12 mouse cellular contexts compared by ENCODE assay signal in genomic region chr6:87254756-87255155, GRCm38 (mm10).
DNase-seq lines count a peak whose midpoint lies in the region; ATAC-seq lines count a peak whose summit lies in the region.
"Had no signal": no experiment of that assay in that cellular context is flagged by ENCODE, and none has a peak within 500 bp of the region (broad histone marks: within the 10 kb centered on the region; RNA-seq: fewer than 3 reads in every experiment).

No protein-coding gene starts in this region.

- no peak overlapping the region for H3K27ac ChIP-seq in hindbrain, embryonic 11.5 days (ENCODE audit: low read depth, low read length)
- no peak overlapping the region for H3K27ac ChIP-seq in hindbrain, embryonic 12.5 days
- peak overlapping the region; percentile 43; the same call in 1 of the 2 replicates for H3K27ac ChIP-seq in limb, embryonic 15.5 days
- H3K27ac ChIP-seq: embryonic facial prominence, embryonic 12.5 days had no signal

- no peaks in the 10 kb centered on the region for H3K9me3 ChIP-seq in hindbrain, embryonic 11.5 days (ENCODE audit: control insufficient read depth, low read length)
- H3K9me3 ChIP-seq in hindbrain, embryonic 12.5 days (replicated peaks): no peaks in the 10 kb centered on the region
- no peaks in the 10 kb centered on the region for H3K9me3 ChIP-seq in limb, embryonic 15.5 days
- H3K9me3 ChIP-seq: embryonic facial prominence, embryonic 12.5 days had no signal

- no peaks in the 10 kb centered on the region for H3K4me1 ChIP-seq in hindbrain, embryonic 11.5 days (replicated peaks; ENCODE audit: control insufficient read depth, insufficient read depth, low read length)
- 0 out of 2 replicates have a peak, but pooled peaks cover 7% of the 10 kb centered on the region for H3K4me1 ChIP-seq in hindbrain, embryonic 12.5 days
- H3K4me1 ChIP-seq in limb, embryonic 15.5 days: peaks cover 57% of the 10 kb centered on the region

- no peak overlapping the region for H3K4me2 ChIP-seq in hindbrain, embryonic 11.5 days (replicated peaks; ENCODE audit: low read depth, low read length)
- H3K4me2 ChIP-seq in hindbrain, embryonic 12.5 days (replicated peaks): no peak overlapping the region
- H3K4me2 ChIP-seq in limb, embryonic 15.5 days: no peak overlapping the region
- H3K4me2 ChIP-seq: embryonic facial prominence, embryonic 12.5 days had no signal

- no peaks in the 10 kb centered on the region for H3K27me3 ChIP-seq in hindbrain, embryonic 11.5 days (ENCODE audit: control insufficient read depth, insufficient read depth, low read length)
- H3K27me3 ChIP-seq in hindbrain, embryonic 12.5 days: no peaks in the 10 kb centered on the region
- H3K27me3 ChIP-seq in limb, embryonic 15.5 days: no peaks in the 10 kb centered on the region
- H3K27me3 ChIP-seq: embryonic facial prominence, embryonic 12.5 days had no signal

- no peak overlapping the region for H3K9ac ChIP-seq in hindbrain, embryonic 11.5 days (ENCODE audit: low read depth, low read length)
- no peak overlapping the region for H3K9ac ChIP-seq in hindbrain, embryonic 12.5 days
- H3K9ac ChIP-seq in limb, embryonic 15.5 days: no peak overlapping the region
- H3K9ac ChIP-seq: embryonic facial prominence, embryonic 12.5 days had no signal

- WGBS in hindbrain, embryonic 11.5 days: 27% methylated on average over 7 of the region's 7 CpGs
- WGBS in hindbrain, embryonic 12.5 days: 26% methylated on average over 7 of the region's 7 CpGs
- WGBS in limb, embryonic 15.5 days: 33% methylated on average over 7 of the region's 7 CpGs

- no peak for ATAC-seq in hindbrain, embryonic 11.5 days (ENCODE audit: low FRiP score)
- ATAC-seq in hindbrain, embryonic 12.5 days (ENCODE audit: low FRiP score): no peak
- ATAC-seq in limb, embryonic 15.5 days (ENCODE audit: insufficient number of reproducible peaks, low FRiP score, low TSS enrichment, low read depth): no peak
- ATAC-seq: hindbrain, embryonic 16.5 days had no signal

- H3K4me3 ChIP-seq in hindbrain, embryonic 11.5 days (ENCODE audit: low read depth, low read length): no peak overlapping the region
- H3K4me3 ChIP-seq in hindbrain, embryonic 12.5 days: no peak overlapping the region
- no peak overlapping the region for H3K4me3 ChIP-seq in limb, embryonic 15.5 days
- H3K4me3 ChIP-seq: embryonic facial prominence, embryonic 12.5 days; myocyte had no signal

- no peaks in the 10 kb centered on the region for H3K36me3 ChIP-seq in hindbrain, embryonic 11.5 days (ENCODE audit: control insufficient read depth, insufficient read depth, low read length)
- H3K36me3 ChIP-seq in hindbrain, embryonic 12.5 days: 0 out of 2 replicates have a peak, but pooled peaks cover 5% of the 10 kb centered on the region
- H3K36me3 ChIP-seq in limb, embryonic 15.5 days: peaks cover 13% of the 10 kb centered on the region

- DNase-seq in hindbrain, embryonic 11.5 days (ENCODE audit: low spot score): peak; percentile 27
- DNase-seq in 416B (ENCODE audit: low read depth) (peak; percentile 27), MN1 (ENCODE audit: low spot score) (peak; percentile 63)
- DNase-seq in cerebellum, postnatal 10 days: no peak
- no peak for DNase-seq in thymus, postnatal 10 days (ENCODE audit: low spot score in 2 of 2)
- no peak for DNase-seq in layer of hippocampus, adult 11-12 months (ENCODE audit: low spot score)
- DNase-seq: layer of hippocampus, postnatal 36 days had no signal

Comparison
In these comparisons a context has a peak if more than half of its experiments do, and no peak if none do; other contexts are left out.
1. DNase-seq: peak in hindbrain, embryonic 11.5 days (single experiment), 416B (single experiment) and MN1 (single experiment); none in cerebellum, postnatal 10 days (0 of 2), thymus, postnatal 10 days (0 of 2) and layer of hippocampus, adult 11-12 months (single experiment).